Mouse (Mus musculus) spleen, adult 2 months (tissue): ENCODE measurements around the gene Hivep3. TPM values are rescaled to one million over a fixed set of nuclear protein-coding genes. Genes with fewer than 3 reads are reported as not detected.

Experiments
- DNase-seq, 2 experiments: peaks; one replicate each; pipeline versions ENCODE4 v3.0.0 to v3.0.0-alpha.2; 2012 to 2021; ENCODE audit warnings: low spot score in 2 of 2, low read depth in 1 of 2
- H3K27ac ChIP-seq: fragments of 200-500 bp; 2 replicates; pipeline ENCODE4 v1.5.1; 2012; ENCODE audit warnings: low read length, inconsistent platforms; ENCODE audit not compliant: insufficient read depth
- H3K27me3 ChIP-seq: fragments of 200-500 bp; 2 replicates; pipeline ENCODE4 v1.6.1; 2012; ENCODE audit warnings: mild to moderate bottlenecking, moderate library complexity, low read length, inconsistent platforms; ENCODE audit not compliant: control insufficient read depth, insufficient read depth
- H3K36me3 ChIP-seq: fragments of 200-500 bp; 2 replicates; pipeline ENCODE4 v1.6.1; 2012; ENCODE audit warnings: mild to moderate bottlenecking, low read length, inconsistent platforms; ENCODE audit not compliant: control insufficient read depth, insufficient read depth
- H3K4me1 ChIP-seq: fragments of 200-500 bp; 2 replicates; pipeline ENCODE4 v1.6.1; 2011; ENCODE audit warnings: inconsistent platforms; ENCODE audit not compliant: control insufficient read depth, insufficient read depth, insufficient read length
- H3K4me3 ChIP-seq: fragments of 200-500 bp; 2 replicates; pipeline ENCODE4 v1.5.1; 2011; ENCODE audit warnings: mild to moderate bottlenecking, inconsistent platforms; ENCODE audit not compliant: insufficient read depth, insufficient read length; ENCODE audit errors: extremely low read depth
- CTCF ChIP-seq: fragments of 200-500 bp; IDR thresholded peaks from 2 replicates; pipeline ENCODE4 v1.5.1; 2011; ENCODE audit warnings: mild to moderate bottlenecking, inconsistent platforms; ENCODE audit not compliant: insufficient read depth, insufficient read length, insufficient replicate concordance; ENCODE audit errors: extremely low read depth
- POLR2A ChIP-seq: fragments of 200-500 bp; IDR thresholded peaks from 2 replicates; pipeline ENCODE4 v1.6.1; 2011; ENCODE audit warnings: low read depth, low read length, inconsistent platforms
- WGBS: fragments of 180-500 bp; shearing (Covaris S2); methylation state at CpG from one replicate; pipeline ENCODE4 v1.1.7; 2018; 5-methylcytosine and 5-hydroxymethylcytosine counted together
- polyA plus RNA-seq: library from polyadenylated mRNA; depleted of rRNA; stranded (reverse); fragments of >200 nt; gene quantifications from 2 replicates; pipeline ENCODE4 v1.2.3, GENCODE M21; 2012

The Hivep3 gene
- polyA plus RNA-seq, 1 experiment, result 8.7 TPM

GRCm38 (mm10) chr4:120134223-120134622 lies 400.6 kb downstream of the Hivep3 start:
- Histone ChIP-seq H3K4me1 (no peaks in the 10 kb centered on the region), H3K27ac (no peak overlapping the region), H3K4me3 (no peak overlapping the region), H3K27me3 (no peaks in the 10 kb centered on the region), H3K36me3 (peaks cover 11% of the 10 kb centered on the region)
- WGBS, result 91% methylated on average over 6 of the region's 6 CpGs
- TF ChIP-seq POLR2A (no peak), CTCF (no peak)
- no peak for DNase-seq

GRCm38 (mm10) chr4:120141810-120142209 lies 408.2 kb downstream of the Hivep3 start:
- no peaks in the 10 kb centered on the region for H3K27me3 ChIP-seq
- H3K36me3 ChIP-seq, result no peaks in the 10 kb centered on the region
- DNase-seq, result no peak
- H3K27ac ChIP-seq, result no peak overlapping the region
- WGBS, result 77% methylated on average over 1 of the region's 1 CpGs
- H3K4me3 ChIP-seq, result no peak overlapping the region
- H3K4me1 ChIP-seq, result no peaks in the 10 kb centered on the region
- TF ChIP-seq CTCF (no peak), POLR2A (no peak)

- no peak overlapping the region for H3K27ac ChIP-seq
- DNase-seq, result no peak
- H3K4me3 ChIP-seq, result no peak overlapping the region
- 85% methylated on average over 9 of the region's 9 CpGs for WGBS
- no peaks in the 10 kb centered on the region for H3K27me3 ChIP-seq
- no peaks in the 10 kb centered on the region for H3K36me3 ChIP-seq
- H3K4me1 ChIP-seq, result no peaks in the 10 kb centered on the region
- TF ChIP-seq POLR2A, result no peak
- no peak for TF ChIP-seq CTCF
Measured at GRCm38 (mm10) chr4:120142905-120143304, 409.3 kb downstream of the Hivep3 start.

GRCm38 (mm10) chr4:120144343-120144742 lies 410.8 kb downstream of the Hivep3 start:
- WGBS, result 85% methylated on average over 5 of the region's 5 CpGs
- Histone ChIP-seq H3K4me3 (no peak overlapping the region), H3K4me1 (peaks cover 3% of the 10 kb centered on the region), H3K36me3 (no peaks in the 10 kb centered on the region), H3K27ac (no peak overlapping the region), H3K27me3 (no peaks in the 10 kb centered on the region)
- DNase-seq, result no peak
- TF ChIP-seq POLR2A, result no peak
- no peak for TF ChIP-seq CTCF

DNA sequence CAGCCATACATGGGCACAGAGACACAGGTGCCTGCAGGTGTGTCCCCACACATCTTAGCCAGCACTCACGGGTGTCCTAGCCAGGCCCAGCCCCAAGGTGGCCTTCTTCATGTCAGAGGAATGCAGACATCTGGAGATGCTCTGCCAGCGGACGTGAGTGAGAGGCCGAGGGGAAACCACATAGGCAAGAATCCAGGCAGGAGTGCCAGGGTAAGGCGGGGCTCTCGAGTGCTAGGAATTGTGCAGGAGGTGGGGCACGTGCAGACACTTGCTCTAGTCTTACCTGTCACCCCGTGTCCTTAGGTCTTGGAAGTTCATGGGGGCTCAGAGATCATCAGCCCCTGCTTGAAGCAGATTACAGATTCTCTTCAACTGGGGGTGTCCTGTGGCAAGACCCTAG lies 412.3 kb downstream of the Hivep3 start:
- Histone ChIP-seq H3K27me3 (no peaks in the 10 kb centered on the region), H3K4me3 (no peak overlapping the region), H3K4me1 (peaks cover 3% of the 10 kb centered on the region), H3K27ac (no peak overlapping the region), H3K36me3 (no peaks in the 10 kb centered on the region)
- DNase-seq, result no peak
- 83% methylated on average over 8 of the region's 8 CpGs for WGBS
- TF ChIP-seq CTCF, result no peak
- no peak for TF ChIP-seq POLR2A

DNA sequence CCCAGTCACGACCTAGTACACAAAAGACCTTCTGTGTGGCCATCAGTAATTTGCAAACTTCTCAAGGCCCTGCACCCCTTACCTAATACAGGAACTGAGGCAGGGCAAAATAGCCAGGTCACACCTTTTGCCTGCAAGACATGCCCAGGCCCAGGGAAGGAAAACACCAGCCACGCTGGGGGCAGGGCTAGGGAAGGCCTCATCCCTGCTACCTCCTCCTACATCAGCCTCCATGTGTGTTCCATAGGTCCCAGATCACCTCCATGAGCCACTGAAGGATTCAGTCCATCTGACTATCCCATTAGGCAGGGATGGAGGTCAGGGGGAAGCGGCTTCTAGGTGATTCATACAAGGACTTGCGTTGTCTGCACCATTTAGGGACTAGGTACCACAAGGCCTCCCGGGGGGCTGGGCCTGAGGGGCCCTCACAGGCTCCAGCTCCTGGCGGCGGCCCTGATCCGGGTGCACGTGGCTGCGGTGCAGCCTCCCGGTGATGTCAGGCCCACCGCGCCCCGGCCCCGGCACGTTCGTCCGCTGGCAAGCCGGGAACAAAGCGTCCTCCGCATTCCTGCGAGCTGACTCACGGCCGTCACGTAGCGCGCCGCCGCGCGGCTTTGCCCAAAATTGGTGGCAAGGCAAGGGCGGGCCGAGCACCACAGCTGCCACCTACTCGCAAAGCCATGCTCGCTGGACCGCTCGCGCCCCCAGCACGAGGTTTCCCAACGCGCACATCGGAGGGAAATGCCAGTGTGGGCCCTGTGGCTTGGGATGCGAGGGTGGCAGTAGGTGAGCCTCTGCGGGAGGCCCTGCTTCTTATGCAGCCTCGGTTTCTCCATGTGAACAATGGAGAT lies 414.9 kb downstream of the Hivep3 start:
- DNase-seq, result no peak
- H3K4me3 ChIP-seq, result no peak overlapping the region

GRCm38 (mm10) chr4:120149142-120149524 lies 415.5 kb downstream of the Hivep3 start:
- H3K4me3 ChIP-seq, result no peak overlapping the region
- DNase-seq, result no peak
- H3K27me3 ChIP-seq, result no peaks in the 10 kb centered on the region
- TF ChIP-seq CTCF (peak; percentile 33; the same call in 1 of the 2 replicates), POLR2A (no peak)
- H3K36me3 ChIP-seq, result no peaks in the 10 kb centered on the region
- H3K4me1 ChIP-seq, result peaks cover 3% of the 10 kb centered on the region
- WGBS, result 33% methylated on average over 3 of the region's 3 CpGs
- H3K27ac ChIP-seq, result no peak overlapping the region

More for the DNA sequence above, 414.9 kb downstream of the Hivep3 start:
- no peak for TF ChIP-seq POLR2A
- TF ChIP-seq CTCF, result no peak
- no peak overlapping the region for H3K27ac ChIP-seq
- no peaks in the 10 kb centered on the region for H3K36me3 ChIP-seq
- WGBS, result 8% methylated on average over 45 of the region's 45 CpGs
- no peaks in the 10 kb centered on the region for H3K27me3 ChIP-seq
- H3K4me1 ChIP-seq, result peaks cover 3% of the 10 kb centered on the region
